Mouse (Mus musculus): ENCODE measurements around the gene H2-M5.
"Not testable (repeated sequence)": the region's sequence is repeated elsewhere in the genome, so short reads cannot be mapped to it uniquely, and the experiment has no call there.

The H2-M5 gene

DNA sequence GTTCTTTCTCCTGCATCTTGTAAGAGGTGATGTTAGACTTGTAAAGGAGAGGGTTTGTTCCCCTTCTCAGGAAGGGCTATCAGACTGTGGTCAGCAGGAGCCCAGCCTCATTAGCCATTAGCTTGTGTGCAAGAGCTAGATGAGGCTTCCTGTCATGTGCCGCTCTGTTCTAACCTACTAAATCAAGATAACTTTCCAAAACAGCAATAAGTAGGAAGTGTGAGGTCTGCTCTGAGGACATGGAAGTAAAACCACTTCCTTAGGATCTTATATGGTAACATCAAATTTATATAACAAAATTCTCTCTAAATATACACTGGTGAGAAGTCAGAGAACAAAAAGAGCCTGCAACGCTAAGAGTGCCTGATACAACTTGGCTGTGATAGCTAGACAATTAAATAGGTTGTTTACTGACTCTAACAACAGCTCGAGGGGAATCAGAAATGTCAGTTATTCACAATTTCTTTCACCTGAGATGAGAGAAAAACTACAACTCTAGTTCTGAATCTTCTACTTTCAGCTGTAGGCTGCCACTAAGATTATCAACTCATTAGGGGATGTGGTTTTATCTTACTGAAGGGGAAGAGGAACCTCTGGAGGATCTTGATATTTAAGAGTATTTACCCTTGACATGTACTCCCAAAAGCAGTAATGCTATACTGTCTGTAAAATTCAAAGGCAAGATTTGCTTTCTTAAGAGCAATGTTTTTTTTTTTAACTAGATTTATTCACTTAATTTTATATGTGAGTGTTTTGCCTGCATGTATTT, 3.2 kb upstream of the H2-M5 start:
- DNase-seq, result no peak

DNA sequence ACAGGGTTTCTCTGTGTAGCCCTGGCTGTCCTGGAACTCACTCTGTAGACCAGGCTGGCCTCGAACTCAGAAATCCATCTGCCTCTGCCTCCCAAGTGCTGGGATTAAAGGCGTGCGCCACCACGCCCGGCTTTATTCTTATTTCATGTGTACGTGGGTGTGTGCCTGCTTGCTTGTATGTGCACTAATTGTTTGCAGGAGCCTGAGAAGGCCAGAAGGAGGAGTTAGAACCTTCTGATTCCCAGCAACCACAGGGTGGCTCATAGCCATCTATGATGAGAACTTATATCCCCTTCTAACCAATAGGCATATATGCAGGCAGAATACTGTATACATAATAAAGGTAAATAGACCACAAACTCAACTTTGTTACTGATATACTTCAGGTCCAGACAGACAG, 1.3 kb upstream of the H2-M5 start:
- not testable (repeated sequence) for DNase-seq

DNA sequence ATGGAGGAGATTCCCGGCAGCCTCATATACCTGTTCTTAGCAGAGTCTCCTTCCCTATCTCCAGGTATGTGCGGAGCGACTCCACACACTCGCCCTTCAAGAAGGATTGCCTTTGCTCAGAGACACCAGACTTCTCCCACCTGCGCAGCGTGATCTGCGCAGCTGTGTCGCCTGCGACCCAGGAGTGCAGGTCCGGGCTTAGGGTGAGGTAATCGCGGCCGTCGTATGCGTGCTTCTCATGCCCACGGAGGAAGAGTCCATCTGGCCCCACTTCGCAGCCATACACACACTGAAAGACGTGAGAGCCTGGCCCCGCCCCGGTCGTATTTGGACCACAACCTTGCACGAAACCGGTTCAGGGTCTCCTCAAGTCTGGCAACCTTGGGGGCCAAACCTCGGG, 862 bp downstream of the H2-M5 start:
- DNase-seq, result no peak

DNA sequence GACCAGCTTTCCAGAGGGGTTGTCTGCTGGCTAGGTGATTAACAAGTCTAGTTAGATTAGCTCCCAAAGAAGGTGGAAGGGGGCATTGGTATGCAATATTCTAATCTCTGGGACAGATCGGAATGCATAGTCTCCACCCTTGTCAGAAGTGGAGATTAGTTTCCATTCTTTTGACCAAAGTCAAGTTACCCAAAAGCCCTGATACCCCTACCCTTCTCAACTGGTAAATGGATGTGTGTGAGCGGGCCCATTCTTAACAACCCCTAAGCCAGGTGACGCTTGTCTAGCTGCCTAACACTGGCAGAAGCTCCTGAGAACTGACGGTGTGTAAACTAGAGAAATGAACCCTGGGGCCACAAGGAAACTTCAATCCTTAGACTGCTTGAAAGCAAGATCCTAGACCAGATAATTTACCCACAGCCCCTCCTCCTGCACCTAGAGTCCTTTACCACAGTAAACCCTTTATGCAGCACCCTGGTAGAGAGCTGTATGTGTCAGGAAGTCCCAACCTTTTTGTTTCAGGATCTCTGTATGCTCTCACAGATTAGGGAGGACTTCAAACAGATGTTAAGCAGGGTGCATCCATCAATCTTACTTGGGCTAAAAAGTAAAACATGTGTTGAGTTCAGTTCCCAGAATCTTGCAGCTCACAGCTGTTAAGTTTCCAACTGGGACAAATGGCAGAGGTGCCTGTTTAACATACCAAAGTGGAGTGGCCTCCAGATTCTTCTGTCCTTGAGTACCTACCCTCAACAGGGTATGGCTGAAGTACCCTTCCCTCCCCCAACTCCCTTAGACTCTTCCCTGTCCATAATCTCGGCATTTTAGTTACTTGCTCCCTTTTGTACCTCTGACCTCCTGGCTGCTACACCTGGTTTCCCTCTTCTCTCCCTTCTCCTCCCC, 6.8 kb downstream of the H2-M5 start:
- no peak for DNase-seq

DNA sequence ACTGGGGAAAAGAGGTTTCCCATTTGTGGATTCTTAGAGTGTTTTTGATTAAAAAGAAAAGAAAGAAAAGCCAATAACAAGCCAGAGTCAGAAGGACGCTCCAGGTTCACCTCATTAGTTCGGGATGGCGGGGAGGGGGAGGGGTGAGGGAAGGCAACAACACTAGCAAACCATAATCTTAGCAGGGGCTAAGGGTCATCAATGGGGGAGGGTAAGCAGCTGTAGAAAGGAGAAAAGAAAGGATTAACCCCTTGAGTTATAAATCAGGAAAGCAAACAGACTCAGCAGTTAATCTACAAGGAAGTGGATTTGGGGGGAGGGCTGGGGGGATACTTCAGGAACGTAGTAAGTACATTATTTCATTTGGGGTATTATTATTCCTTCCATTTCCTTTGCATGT, 7.5 kb downstream of the H2-M5 start:
- peak; percentile 39 for DNase-seq

DNA sequence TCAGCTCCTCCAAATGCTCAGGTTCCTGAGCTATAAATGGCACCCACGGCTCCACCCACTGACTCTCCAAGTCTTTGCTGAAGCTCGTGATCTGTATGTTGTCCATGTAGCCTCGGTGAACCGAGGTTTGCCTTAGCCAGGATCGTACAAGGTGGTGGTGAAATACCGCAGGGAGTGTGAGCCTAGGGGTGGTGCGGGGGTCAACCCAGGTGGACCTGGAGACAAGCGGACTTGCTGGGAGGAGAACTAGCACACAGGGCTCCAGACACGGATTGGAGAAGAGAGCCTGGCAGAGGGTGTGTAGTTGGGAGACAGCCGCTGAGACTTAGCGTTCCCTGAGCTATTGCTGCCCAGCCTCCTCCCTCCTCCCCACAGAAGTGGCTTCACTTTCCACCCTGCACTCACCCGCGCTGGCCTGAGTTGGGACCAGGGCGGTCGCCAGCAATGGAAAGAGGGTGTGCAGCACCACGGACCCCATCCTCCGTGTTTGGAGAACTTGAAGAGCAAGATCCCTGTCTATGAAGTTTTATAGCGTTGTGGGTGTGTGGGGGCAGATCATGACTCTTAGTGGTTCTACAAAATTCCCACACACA, 8.0 kb downstream of the H2-M5 start, which contains the start of gene 2410137M14Rik:
Gene 2410137M14Rik (minus strand): TSS at position 17 of the 593 bp plus-strand sequence.
- no peak for DNase-seq

DNA sequence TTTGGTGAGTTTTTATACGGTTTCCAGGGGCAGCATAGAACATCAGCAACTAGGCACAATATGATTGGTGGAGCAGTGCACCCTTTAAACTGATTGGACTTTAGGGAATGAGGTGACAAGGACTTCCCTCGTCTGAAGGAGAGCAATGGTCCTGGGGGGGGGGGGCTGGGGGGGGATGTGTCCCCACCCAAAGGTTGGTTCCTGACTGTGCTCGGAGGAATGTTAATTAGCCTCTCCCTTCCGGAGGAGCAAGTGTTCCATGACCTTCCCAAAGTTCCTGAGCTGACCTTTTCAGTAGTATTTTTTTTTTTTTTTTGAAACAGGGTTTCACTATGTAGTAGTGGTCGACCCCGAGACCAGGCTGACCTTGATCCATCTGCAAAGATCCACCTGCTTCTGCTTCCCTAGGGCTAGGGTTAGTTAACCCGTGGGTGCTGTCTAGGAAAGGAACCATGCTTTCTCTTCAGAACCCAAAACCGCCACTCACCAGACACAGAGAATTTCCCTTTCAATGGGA, 16.0 kb downstream of the H2-M5 start:
- DNase-seq, result no peak

DNA sequence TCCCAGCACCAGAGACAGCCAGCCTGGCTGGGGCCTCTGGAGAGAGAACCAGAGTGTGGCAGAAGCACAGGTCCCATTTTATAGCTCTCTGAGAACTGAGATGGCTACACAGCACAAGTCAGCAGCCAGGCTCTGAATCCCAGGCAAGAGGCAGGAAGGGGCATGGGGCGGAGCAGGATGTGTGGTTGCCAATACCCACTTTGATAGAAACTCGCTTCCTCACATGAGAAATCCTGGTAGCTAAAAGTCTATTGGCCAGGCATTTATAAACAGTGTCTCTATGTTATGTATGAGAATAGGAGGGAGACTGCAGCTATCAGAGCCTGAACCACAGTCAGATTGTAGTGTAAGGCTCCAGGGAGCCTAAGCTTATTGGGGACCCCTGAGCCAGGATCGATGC, 16.5 kb downstream of the H2-M5 start:
- DNase-seq, result no peak

DNA sequence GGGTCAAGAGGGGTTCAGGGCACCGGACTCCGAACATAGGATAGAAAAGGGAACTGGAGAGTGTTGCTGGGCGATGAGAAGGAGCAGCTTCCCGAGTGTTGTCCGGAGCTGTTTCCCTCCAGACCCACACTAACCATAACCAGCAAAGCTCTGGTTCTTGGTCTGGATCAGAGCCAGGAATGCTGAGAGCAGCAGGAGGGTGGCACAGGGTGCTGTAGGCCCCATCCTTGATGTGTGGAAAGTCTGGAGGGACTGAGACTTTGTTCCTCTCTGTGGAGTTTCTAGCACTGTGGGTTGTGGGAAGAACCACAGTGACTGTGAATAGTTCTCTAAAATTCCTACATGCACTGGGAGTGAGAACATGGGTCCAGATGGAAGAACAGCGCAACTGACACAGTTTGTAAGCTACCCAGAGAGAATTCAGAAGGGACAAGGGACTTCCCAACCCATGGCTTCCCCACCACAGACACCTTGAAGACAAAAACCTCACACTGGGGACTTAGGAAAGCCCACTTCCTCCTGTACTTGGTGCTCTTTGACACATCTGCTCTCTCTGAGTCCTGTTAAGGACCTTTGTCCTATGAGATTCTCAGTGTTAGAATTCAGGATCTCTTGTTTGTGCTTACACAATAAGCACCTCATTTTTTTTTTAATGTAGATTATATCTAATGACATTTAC, 18.0 kb downstream of the H2-M5 start:
- no peak for DNase-seq

DNA sequence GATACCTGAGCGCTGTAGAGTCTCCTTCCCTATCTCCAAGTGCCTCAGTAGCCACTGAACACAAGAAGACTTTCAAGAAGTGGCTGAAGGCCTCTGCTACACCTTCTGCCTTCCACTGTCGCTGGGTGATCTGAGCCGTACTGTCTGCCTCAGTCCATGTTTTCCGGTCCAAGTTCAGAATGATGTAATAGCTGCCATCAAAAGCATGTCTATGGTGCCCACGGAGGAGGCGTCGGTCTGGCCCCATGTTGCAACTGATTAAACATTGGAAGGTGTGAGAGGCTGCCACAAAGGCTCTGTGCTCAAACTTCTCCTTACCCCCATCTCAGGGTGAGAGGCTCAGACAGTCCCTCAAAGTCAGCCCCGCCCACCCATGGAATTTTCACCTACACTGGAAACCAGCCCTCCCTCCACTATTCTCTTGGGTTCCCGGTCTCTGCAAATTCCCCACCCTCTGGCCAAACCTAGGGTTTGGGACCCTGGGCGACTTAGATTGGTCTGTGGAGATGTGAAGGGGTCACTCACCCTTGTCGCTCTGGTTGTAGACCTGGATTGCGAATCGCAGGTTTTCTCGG, 18.9 kb downstream of the H2-M5 start:
- DNase-seq, result no peak

DNA sequence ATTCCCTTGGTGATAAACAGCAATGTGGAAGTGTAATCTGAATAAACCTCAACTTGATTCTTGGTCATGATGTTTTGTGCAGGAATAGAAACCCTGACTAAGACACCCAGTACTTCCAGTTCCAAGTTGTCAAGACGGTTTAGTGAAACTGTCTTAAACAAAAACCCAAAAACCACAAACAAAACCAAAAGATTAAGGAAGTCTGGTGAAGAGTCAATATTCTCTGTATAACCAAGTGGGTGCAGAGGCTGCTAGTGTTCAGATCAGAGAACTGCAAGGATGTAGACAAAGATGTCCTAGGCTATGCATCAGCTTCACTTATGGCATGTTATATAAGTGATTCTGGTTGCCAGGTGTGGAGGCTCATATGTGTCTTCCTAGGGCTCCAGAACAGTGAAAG, 22.5 kb downstream of the H2-M5 start:
- DNase-seq, result no peak

DNA sequence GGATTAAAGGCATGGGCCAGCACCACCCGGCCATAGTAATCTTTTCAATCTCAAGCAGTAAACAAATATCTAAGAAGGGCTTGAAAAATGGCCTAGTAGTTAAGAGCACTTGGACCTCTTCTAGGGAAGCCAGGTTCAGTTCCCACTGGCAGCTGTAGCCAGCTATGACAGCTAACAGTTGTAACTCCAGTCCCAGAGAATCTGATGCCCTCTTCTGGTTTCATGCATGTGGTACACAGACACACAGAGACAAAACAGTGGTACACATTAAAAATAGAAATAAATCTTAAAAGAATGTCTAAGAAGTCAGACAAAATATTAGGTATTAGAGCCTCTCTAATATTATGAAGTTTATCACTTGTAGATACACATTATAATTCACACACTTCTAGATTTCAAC, 28.2 kb downstream of the H2-M5 start:
- DNase-seq, result no peak

DNA sequence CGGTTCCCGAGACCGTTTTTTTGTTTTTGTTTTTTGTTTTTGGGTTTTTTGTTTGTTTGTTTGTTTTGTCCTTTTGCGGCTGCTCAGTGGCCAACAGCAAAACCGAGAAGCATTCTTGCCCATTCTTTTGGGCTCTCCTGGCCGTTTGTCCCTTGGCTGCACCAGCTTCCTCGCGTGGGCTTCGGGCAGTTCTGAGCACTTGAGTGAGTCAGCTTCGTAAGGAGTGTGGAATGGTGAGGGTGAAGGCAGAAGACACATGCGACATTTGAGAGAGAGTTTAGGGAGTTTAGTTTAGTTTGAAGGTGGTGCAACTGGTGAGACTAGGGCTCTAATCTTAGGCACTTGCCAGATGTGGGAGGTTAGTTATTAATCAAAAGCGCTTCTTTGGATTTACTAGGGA, 30.5 kb downstream of the H2-M5 start:
- DNase-seq, result no peak

DNA sequence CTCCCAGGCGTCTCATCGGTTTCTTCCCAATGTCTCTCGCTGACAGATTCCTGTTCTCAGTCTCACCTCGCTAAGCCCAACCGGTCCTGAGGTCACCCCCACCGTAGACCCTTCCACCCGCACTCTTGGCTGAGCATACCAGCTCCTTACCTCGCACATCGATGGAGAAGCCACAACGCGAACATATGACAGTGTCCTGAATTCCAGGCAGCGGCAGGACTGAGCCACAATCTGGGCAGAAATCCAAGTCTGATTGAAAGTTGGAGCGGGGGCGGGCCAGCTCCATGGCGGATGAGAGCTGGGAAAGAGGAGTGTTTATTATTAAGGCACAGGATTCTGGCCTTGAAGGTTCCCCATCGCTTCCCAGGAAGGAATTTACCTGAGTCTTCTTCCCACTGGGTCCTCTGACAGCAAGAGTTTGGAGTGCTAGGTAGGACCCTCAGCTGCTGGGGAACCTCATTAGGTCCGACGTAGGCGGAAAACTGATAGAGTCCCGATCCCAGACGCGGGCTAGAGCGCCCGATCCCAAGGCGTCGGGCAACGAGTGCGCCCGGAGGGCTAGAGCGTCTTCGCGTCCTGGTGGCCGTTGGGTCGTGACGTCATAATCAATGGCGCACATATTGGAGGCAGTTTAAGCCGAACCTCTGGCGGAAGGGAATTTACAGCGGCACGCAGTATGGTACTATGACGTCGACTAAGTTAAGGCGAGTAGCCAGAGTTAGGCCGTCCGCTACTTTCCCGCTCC, 31.2 kb downstream of the H2-M5 start, which contains the start of the genes Znrd1 and Znrd1as:
Gene Znrd1 (minus strand): TSS at position 561 of the 745 bp plus-strand sequence.
Gene Znrd1as (plus strand): TSS at position 594 of the 745 bp plus-strand sequence.
- peak; percentile 99 for DNase-seq

DNA sequence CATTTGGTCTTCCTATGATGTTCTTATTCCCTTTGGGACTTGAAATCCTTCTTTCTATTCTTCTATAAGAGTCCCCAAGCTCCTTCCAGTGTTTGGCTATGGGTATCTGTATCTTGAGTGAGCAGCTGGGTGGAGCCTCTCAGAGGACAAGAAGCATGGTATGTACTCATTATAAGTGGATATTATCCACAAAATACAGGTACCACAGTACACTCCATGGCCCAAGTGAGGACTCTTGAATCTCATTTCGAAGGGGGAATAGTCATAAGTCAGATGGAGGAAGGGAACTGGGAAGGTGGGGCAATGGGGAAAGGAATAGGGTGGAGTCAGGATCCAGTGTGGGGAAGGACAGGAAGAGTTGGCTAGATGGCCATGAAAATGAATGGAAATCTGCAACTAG, 36.3 kb downstream of the H2-M5 start:
- no peak for DNase-seq

DNA sequence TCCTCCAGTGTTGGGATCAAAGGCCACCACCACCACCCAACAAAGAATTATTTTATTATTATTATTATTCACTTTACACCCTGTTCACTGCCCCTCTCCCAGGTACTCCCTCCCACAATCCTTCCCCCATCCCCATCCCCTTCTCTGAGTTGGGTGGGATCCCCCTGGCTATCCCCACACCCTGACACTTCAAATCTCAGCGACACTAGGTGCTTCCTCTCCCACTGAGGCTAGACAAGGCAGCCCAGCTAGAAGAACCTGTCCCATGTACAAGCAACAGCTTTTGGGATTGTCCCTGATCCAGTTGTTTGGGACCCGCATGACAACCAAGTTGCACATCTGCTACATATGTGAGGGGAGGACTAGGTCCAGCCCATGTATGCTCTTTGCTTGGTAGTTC, 36.7 kb downstream of the H2-M5 start:
- DNase-seq, result no peak

DNA sequence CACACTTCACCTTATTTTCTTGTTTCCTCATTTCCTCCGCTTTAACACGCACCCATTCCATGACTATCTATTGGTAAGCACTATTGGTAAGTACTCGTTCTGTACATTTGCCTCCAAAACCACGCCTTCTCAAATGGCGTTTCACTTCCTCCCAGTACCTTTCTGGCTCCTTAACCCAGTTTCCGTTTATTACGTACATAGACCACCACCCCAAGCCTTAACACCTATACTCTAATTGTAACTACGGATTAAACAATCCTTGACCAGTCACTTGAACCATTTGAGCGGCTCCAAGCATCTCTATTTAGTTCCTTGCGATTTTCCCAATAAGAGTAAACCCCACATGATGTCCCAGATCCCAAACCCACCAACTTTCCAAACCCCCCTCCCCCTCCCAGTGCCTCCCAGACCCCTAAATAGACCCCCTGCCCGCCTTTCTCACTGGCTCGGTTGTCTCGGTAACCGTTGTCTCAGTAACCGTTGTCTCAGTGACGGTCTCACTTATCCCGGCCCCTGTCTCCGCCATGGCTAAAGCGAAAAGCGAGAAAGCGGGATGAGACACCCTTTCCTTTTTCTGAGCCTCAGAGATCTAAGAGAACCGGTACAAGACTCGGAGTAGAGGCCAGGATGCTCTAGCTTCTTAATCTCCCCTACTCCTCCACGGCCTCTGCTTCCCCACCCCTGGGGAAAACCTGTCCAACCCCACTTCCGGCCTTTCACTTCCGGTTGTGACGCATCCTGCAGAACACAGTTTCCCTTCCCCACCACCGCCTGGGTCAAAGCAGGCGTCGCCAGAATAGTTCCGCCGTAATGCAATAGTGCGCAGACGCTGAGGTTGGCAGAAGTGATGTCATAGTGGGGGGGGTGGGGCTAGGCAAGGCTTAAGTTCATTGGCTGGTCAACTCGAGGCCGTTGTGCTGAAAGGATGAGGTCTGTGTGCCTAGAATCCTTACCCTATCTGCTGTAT, 38.1 kb downstream of the H2-M5 start, which contains the start of gene Ppp1r11:
Gene Ppp1r11 (minus strand): TSS at position 761 of the 967 bp plus-strand sequence.
- DNase-seq, result peak; percentile 99

DNA sequence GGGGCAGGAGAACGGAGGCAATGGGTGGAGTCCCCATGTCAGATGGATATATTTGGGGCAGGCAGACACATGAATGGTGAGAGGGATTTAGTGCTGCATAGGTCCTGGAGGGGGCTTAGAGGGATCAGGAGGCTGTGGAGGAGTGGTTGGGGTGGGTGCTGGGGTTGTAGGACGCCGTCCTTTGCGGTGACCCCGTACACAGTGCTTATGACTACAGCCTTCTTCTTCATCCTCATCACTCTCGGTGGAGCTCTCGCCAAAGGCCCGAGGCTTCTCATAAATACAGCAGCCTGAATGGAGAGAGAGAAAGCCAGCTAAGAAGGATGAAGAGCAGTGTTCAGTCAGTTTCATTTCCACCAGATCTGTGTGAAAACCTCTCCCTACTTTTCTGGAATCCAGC, 40.1 kb downstream of the H2-M5 start:
- DNase-seq, result no peak

DNA sequence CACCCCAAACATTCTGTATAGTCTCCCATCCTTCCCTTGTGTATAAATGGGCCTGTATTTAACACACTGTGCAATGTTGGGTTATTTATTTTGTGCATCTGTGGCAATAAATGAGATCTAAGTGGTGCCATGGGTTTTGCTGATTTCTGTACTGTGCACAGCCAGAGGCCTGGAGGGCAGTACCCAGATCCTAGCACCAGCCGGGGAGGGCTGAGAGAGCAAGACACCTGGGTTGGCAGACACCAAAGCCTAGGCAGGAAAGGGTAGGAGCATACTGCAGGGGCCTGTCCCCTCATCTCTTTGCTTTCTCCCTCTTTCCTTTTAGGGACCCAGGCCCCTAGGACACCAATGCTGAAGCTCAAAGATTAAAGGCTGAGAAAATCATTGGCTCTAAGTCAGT, 41.1 kb downstream of the H2-M5 start:
- DNase-seq, result no peak
